Mouse (Mus musculus) brain, embryonic 14.5 days (tissue): ENCODE measurements around the gene Spred2.

ENCODE experiments used
- CTCF ChIP-seq: fragments of 200-500 bp; IDR thresholded peaks from 2 replicates; pipeline ENCODE4 v1.5.1; 2012; ENCODE audit warnings: inconsistent platforms, mild to moderate bottlenecking, moderate library complexity, borderline replicate concordance; ENCODE audit not compliant: insufficient read depth, insufficient read length; ENCODE audit errors: extremely low read depth
- POLR2A ChIP-seq: fragments of 200-500 bp; IDR thresholded peaks from 2 replicates; pipeline ENCODE4 v1.6.1; 2012; ENCODE audit warnings: mild to moderate bottlenecking, inconsistent platforms, borderline replicate concordance; ENCODE audit not compliant: poor library complexity, insufficient read depth, insufficient read length, severe bottlenecking; ENCODE audit errors: extremely low read depth

GRCm38 (mm10) chr11:19961088-19961487, 36.9 kb downstream of the Spred2 start:
- TF ChIP-seq POLR2A (no peak), CTCF (no peak)
